Mouse (Mus musculus) embryonic fibroblast, embryonic 13.5 days (primary cell): Measurements from ENCODE around the gene Pkig. TPM values are rescaled to one million over a fixed set of nuclear protein-coding genes. Genes with fewer than 3 reads are reported as not detected.
A peak's percentile ranks its signal among the peaks of the same experiment; 100 is the strongest.

ENCODE experiments used
- H3K27ac ChIP-seq: 2 replicates; pipeline ENCODE4 v1.5.1; 2012; ENCODE audit warnings: low read length, control low read depth, inconsistent platforms; ENCODE audit not compliant: insufficient read depth
- H3K4me1 ChIP-seq: 2 replicates; pipeline ENCODE4 v1.6.1; 2011; ENCODE audit warnings: low read length; ENCODE audit not compliant: control insufficient read depth, insufficient read depth
- H3K4me3 ChIP-seq: 2 replicates; pipeline ENCODE4 v1.5.1; 2011; ENCODE audit warnings: mild to moderate bottlenecking, control low read depth, low read length; ENCODE audit not compliant: insufficient read depth
- CTCF ChIP-seq: IDR thresholded peaks from 2 replicates; pipeline ENCODE4 v1.5.1; 2011; ENCODE audit warnings: mild to moderate bottlenecking, control low read depth, low read length, moderate library complexity, borderline replicate concordance; ENCODE audit not compliant: insufficient read depth
- POLR2A ChIP-seq: IDR thresholded peaks from 2 replicates; pipeline ENCODE4 v1.6.1; 2011; ENCODE audit warnings: low read depth, mild to moderate bottlenecking, control low read depth, low read length, moderate library complexity
- polyA plus RNA-seq: library from polyadenylated mRNA; stranded (reverse); fragments of >200 nt; gene quantifications from 2 replicates; pipeline ENCODE4 v1.2.4, GENCODE M21; 2011; ENCODE audit warnings: low read depth; ENCODE audit not compliant: missing spikeins, insufficient read length

Gene Pkig
- polyA plus RNA-seq, 1 experiment, result 39.7 TPM

DNA sequence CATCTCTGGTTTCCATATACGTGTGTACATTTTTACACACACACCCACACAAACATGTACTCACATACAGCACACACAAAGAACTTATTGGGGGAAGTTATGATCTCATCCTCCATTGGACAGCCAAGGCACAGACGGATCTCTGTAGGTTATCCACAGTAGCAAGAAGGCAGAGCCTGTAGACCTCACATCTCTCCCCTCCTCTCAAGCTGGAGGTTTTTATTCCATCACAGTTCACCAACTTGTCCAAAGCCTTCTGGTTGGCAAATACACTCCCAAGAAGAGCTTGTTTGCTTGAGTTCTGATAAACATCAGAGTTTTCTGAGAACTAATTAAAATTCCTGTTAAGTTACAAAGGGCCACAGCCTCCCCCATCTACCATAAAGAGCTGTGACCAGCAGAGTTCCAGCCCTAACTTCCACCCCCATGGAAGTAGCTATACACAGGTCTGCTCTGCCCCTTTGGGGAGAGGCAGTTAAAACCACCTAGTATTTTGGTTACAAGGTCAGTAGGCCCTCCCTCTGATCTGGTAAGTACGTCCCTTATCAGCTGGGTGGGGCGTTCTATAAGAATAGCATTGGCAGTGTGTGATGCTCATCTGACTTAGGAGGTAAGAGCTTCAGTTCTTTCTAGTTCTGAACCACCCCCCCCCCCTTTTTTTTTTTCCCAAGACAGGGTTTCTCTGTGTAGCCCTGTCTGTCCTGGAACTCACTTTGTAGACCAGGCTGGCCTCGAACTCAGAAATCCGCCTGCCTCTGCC is 33.8 kb downstream of the Pkig start:
- H3K27ac ChIP-seq, result no peak overlapping the region
- H3K4me1 ChIP-seq, result peaks cover 10% of the 10 kb centered on the region
- no peak overlapping the region for H3K4me3 ChIP-seq
- TF ChIP-seq CTCF (no peak), POLR2A (no peak)

DNA sequence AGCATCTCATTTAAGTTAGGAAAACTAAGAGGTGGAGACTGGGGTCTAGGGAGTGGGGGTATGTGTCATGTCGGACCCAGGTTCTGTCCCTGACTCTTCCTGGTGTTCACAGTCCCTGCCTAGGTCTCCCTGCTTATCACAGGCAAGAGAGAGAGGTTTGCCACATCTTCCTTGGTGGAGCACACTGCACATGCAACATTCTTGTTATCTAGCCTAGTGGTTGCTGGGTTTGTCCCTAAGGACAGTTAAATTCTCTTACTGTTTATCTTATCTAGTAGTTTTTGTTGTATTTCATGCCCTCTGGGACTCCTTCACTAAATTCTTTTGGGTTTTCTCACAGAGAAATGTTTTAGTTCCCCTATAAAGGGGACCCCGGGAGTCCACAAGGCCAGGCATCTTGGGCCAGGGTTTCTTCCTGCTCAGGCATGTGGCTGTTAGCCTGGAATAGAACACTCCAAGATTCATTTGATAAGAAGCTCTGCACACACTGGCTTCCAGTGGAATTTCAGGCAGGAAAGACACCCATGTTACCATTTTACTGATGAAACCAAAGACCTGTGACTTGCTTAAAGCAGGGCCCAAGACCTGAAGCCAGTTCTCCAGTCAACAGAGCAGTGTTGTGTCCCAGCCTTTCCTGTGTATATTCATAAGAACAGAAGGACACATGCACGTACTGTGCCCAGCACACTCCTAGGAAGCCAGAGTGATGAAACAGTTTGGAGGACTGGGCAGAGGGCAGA is 34.9 kb downstream of the Pkig start:
- Histone ChIP-seq H3K27ac (peak overlapping the region; percentile 60), H3K4me1 (peaks cover 13% of the 10 kb centered on the region), H3K4me3 (no peak overlapping the region)
- TF ChIP-seq CTCF (no peak), POLR2A (no peak)

GRCm38 (mm10) chr2:163693716-163694314 is 35.6 kb downstream of the Pkig start:
- Histone ChIP-seq H3K27ac (peak overlapping the region; percentile 60), H3K4me1 (peaks cover 15% of the 10 kb centered on the region), H3K4me3 (no peak overlapping the region)
- TF ChIP-seq POLR2A (peak; percentile 60), CTCF (no peak)

- peaks cover 15% of the 10 kb centered on the region for H3K4me1 ChIP-seq
- TF ChIP-seq POLR2A, result no peak
- no peak for TF ChIP-seq CTCF
- no peak overlapping the region for H3K27ac ChIP-seq
- no peak overlapping the region for H3K4me3 ChIP-seq
Observed at GRCm38 (mm10) chr2:163696763-163697162, 38.6 kb downstream of the Pkig start.

GRCm38 (mm10) chr2:163697764-163698480 is 39.7 kb downstream of the Pkig start:
- peak overlapping the region; percentile 82 for H3K27ac ChIP-seq
- no peak overlapping the region for H3K4me3 ChIP-seq
- TF ChIP-seq POLR2A (no peak), CTCF (no peak)
- peaks cover 19% of the 10 kb centered on the region for H3K4me1 ChIP-seq

- Histone ChIP-seq H3K4me1 (peaks cover 9% of the 10 kb centered on the region), H3K27ac (peak overlapping the region; percentile 82; the same call in 1 of the 2 replicates), H3K4me3 (no peak overlapping the region)
- TF ChIP-seq POLR2A (no peak), CTCF (no peak)
Observed at GRCm38 (mm10) chr2:163699078-163699780, 41.0 kb downstream of the Pkig start.

DNA sequence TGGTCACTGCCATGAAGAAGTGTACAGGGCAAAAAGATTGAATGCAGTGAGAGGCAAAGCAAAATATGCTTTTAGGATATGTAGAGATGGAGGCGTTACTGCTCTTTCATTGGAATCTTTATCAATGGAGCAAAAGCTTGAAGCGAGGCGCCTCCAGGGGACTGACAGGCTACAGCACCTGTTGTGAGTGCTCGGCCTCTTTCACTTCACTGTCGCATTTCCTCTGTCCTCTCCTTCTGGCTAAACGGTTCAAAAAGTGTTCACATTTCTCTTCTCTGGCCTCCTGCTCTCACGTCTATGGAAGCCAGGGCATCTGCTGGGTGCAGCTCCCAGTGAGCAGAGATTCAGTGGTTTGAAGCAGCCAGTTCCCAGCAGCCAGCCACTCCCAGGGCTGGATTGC is 44.2 kb downstream of the Pkig start:
- Histone ChIP-seq H3K4me1 (peaks cover 9% of the 10 kb centered on the region), H3K27ac (no peak overlapping the region), H3K4me3 (no peak overlapping the region)
- TF ChIP-seq CTCF (no peak), POLR2A (no peak)

DNA sequence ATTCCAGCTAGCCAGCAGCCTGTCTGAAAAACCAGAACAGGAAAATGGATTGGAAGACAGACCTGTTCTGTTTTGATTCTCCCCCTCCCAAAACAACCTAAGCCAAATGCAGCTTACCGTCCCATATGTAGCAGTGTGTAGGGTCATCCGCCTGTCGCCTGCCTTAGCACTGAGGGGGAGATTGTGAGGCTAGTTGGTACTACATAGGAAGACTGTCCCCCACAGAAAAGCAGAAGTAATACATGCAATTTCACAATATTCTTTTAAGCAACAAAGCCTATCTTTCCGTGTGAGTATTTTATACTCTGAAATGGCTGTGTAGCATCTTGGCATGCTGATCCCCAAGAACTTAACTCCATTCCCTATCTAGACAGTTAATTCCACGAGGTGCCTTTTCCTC is 44.7 kb downstream of the Pkig start:
- Histone ChIP-seq H3K4me1 (peaks cover 6% of the 10 kb centered on the region; the same call in 1 of the 2 replicates), H3K27ac (no peak overlapping the region), H3K4me3 (no peak overlapping the region)
- TF ChIP-seq CTCF (no peak), POLR2A (no peak)
